Mouse (Mus musculus): ENCODE results near the gene Nmb. TPM values are rescaled to one million over a fixed set of nuclear protein-coding genes. Genes with fewer than 3 reads are reported as not detected.

Gene Nmb
- polyA plus RNA-seq, 1 experiment from 2014 or later: 7.8 TPM

GRCm38 (mm10) chr7:80866514-80867147 is 38.2 kb downstream of the Nmb start:
- Histone ChIP-seq H3K27me3 (no peaks in the 10 kb centered on the region), H3K27ac (no peak overlapping the region), H3K4me2 (replicated peaks) (no peak overlapping the region), H3K9ac (no peak overlapping the region), H3K9me3 (replicated peaks) (no peaks in the 10 kb centered on the region), H3K4me3 (no peak overlapping the region), H3K4me1 (peaks cover 33% of the 10 kb centered on the region), H3K36me3 (peaks cover 82% of the 10 kb centered on the region)
- no peak for ATAC-seq (ENCODE audit: low FRiP score)
- WGBS: 91% methylated on average over 7 of the region's 7 CpGs

GRCm38 (mm10) chr7:80865521-80865920 is 39.4 kb downstream of the Nmb start:
- peaks cover 35% of the 10 kb centered on the region for H3K4me1 ChIP-seq
- peaks cover 72% of the 10 kb centered on the region for H3K36me3 ChIP-seq
- no peak overlapping the region for H3K9ac ChIP-seq
- no peaks in the 10 kb centered on the region for H3K27me3 ChIP-seq
- H3K4me3 ChIP-seq: no peak overlapping the region
- H3K9me3 ChIP-seq (replicated peaks): no peaks in the 10 kb centered on the region
- no peak overlapping the region for H3K27ac ChIP-seq
- H3K4me2 ChIP-seq (replicated peaks): no peak overlapping the region
- 94% methylated on average over 7 of the region's 7 CpGs for WGBS
- ATAC-seq (ENCODE audit: low FRiP score): no peak

- H3K36me3 ChIP-seq: peaks cover 65% of the 10 kb centered on the region
- ATAC-seq (ENCODE audit: low FRiP score): no peak
- no peak overlapping the region for H3K27ac ChIP-seq
- no peak overlapping the region for H3K9ac ChIP-seq
- H3K4me1 ChIP-seq: peaks cover 38% of the 10 kb centered on the region
- H3K9me3 ChIP-seq (replicated peaks): no peaks in the 10 kb centered on the region
- H3K27me3 ChIP-seq: no peaks in the 10 kb centered on the region
- H3K4me2 ChIP-seq (replicated peaks): peak overlapping the region; percentile 77; the same call in 1 of the 2 replicates
- H3K4me3 ChIP-seq: no peak overlapping the region
- WGBS: 82% methylated on average over 8 of the region's 8 CpGs
Observed at GRCm38 (mm10) chr7:80864831-80865230, 40.0 kb downstream of the Nmb start.

GRCm38 (mm10) chr7:80864151-80864550 is 40.7 kb downstream of the Nmb start:
- Histone ChIP-seq H3K4me1 (peaks cover 38% of the 10 kb centered on the region), H3K4me2 (replicated peaks) (peak overlapping the region; percentile 77)

DNA sequence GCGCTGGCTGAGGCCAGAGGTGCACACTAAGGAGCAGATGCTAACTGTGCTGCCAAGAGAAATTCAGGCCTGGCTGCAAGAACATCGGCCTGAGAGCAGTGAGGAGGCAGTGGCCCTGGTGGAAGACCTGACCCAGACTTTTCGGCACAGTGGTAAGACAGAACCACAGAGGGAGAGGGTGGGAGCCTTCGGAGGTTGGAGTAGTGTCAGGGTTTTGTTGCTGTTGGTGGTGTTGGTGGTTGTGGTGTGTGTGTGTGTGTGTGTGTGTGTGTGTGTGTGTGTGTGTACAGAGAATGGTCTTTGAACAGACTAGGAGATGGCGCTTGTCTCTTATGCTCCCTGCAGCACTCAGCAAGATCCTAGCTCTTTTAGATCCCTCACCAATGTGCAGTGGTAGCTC is 41.4 kb downstream of the Nmb start:
- H3K4me1 ChIP-seq: peaks cover 38% of the 10 kb centered on the region
- H3K4me2 ChIP-seq (replicated peaks): peak overlapping the region; percentile 77
- H3K9ac ChIP-seq: peak overlapping the region; percentile 42
- no peaks in the 10 kb centered on the region for H3K9me3 ChIP-seq (replicated peaks)
- WGBS: 86% methylated on average over 5 of the region's 5 CpGs
- no peaks in the 10 kb centered on the region for H3K27me3 ChIP-seq
- ATAC-seq (ENCODE audit: low FRiP score): no peak
- peak overlapping the region; percentile 18 for H3K4me3 ChIP-seq
- peaks cover 52% of the 10 kb centered on the region for H3K36me3 ChIP-seq
- no peak overlapping the region for H3K27ac ChIP-seq

More at GRCm38 (mm10) chr7:80864151-80864550, 40.7 kb downstream of the Nmb start:
- Histone ChIP-seq H3K4me3 (no peak overlapping the region), H3K27me3 (no peaks in the 10 kb centered on the region), H3K36me3 (peaks cover 58% of the 10 kb centered on the region), H3K9me3 (replicated peaks) (no peaks in the 10 kb centered on the region), H3K27ac (no peak overlapping the region), H3K9ac (no peak overlapping the region)
- ATAC-seq (ENCODE audit: low FRiP score): no peak
- 83% methylated on average over 1 of the region's 1 CpGs for WGBS

DNA sequence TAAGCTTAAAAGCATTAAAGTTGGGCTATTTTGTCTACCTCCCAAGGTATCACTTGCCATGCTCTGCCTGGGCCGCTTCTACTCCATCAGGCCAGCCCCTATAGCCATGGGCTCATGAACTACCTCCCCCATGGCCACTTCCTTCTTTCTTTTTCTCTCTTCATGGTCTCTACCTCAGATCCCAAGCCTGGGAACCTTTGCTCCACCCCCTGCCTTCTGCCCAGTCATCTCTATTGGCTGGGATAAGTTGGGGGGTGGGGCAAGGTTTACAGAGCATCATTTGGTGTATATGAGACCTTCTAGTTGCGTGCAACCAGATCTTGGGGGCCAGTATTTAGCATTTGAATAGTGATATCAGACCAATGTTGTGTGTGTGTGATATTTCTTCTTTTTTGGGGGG is 42.4 kb downstream of the Nmb start:
- Histone ChIP-seq H3K27me3 (no peaks in the 10 kb centered on the region), H3K4me3 (peak overlapping the region; percentile 15; the same call in 1 of the 2 replicates), H3K9me3 (replicated peaks) (no peaks in the 10 kb centered on the region), H3K4me2 (replicated peaks) (peak overlapping the region; percentile 77), H3K9ac (no peak overlapping the region), H3K27ac (no peak overlapping the region), H3K36me3 (peaks cover 42% of the 10 kb centered on the region), H3K4me1 (peaks cover 38% of the 10 kb centered on the region)
- WGBS: 83% methylated on average over 2 of the region's 2 CpGs
- no peak for ATAC-seq (ENCODE audit: low FRiP score)

DNA sequence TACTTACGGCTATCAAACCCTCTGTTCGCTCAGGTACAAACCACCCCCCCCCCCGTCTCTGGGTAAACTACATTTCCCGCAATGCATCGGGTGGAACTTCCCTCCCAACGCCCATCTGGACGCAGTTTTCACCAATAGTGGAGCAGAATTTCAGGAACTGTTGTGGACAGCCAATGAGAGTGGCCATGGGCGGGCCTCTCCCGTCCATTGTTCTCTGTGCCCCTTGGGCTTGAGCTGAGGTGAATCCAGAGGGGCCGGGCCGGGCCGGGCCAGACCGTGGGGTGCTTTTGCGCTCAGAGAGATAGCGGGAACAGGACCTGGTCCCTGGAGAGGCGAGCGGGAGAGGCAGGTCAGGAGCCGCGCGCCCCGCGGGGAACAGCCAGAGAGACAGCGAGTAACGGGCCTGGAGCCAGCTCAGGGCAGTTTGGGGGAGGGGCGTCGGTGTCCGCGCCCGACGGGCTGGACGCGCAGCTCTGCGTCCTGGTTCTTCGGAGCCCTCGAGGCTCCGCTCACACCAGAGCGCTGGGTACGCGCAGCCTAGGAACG is 44.1 kb downstream of the Nmb start, which contains the start of gene Zscan2:
Zscan2 (plus strand) TSS at position 192 of the 546 bp plus-strand sequence.
- Histone ChIP-seq H3K9ac (peak within 1 kb of the TSS; percentile 88), H3K9me3 (replicated peaks) (no peaks in the 10 kb centered on the region), H3K27ac (peak within 1 kb of the TSS; percentile 93), H3K27me3 (no peaks in the 10 kb centered on the region), H3K4me2 (replicated peaks) (peak within 1 kb of the TSS; percentile 77), H3K4me1 (peaks cover 38% of the 10 kb centered on the region), H3K4me3 (peak within 1 kb of the TSS; percentile 85), H3K36me3 (peaks cover 27% of the 10 kb centered on the region)
- WGBS: 0% methylated on average over 40 of the region's 40 CpGs
- ATAC-seq (ENCODE audit: low FRiP score): peak; percentile 99

- peak overlapping the region; percentile 85 for H3K4me3 ChIP-seq
- H3K27ac ChIP-seq: peak overlapping the region; percentile 18
- no peaks in the 10 kb centered on the region for H3K27me3 ChIP-seq
- H3K4me2 ChIP-seq (replicated peaks): peak overlapping the region; percentile 77
- WGBS: 1% methylated on average over 13 of the region's 13 CpGs
- peak; percentile 72 for ATAC-seq (ENCODE audit: low FRiP score)
- peaks cover 37% of the 10 kb centered on the region for H3K4me1 ChIP-seq
- no peaks in the 10 kb centered on the region for H3K9me3 ChIP-seq (replicated peaks)
- peaks cover 22% of the 10 kb centered on the region for H3K36me3 ChIP-seq
- peak overlapping the region; percentile 88 for H3K9ac ChIP-seq
Observed at GRCm38 (mm10) chr7:80860227-80860626, 44.6 kb downstream of the Nmb start.

GRCm38 (mm10) chr7:80857181-80857580 is 47.7 kb downstream of the Nmb start:
- H3K4me2 ChIP-seq (replicated peaks): no peak overlapping the region
- H3K9me3 ChIP-seq (replicated peaks): no peaks in the 10 kb centered on the region
- no peak overlapping the region for H3K4me3 ChIP-seq
- H3K36me3 ChIP-seq: no peaks in the 10 kb centered on the region
- H3K27me3 ChIP-seq: no peaks in the 10 kb centered on the region
- peaks cover 10% of the 10 kb centered on the region for H3K4me1 ChIP-seq
- WGBS: 38% methylated on average over 6 of the region's 6 CpGs
- no peak overlapping the region for H3K9ac ChIP-seq
- no peak for ATAC-seq (ENCODE audit: low FRiP score)
- H3K27ac ChIP-seq: no peak overlapping the region

GRCm38 (mm10) chr7:80855316-80855715 is 49.6 kb downstream of the Nmb start:
- H3K4me1 ChIP-seq: peaks cover 3% of the 10 kb centered on the region; the same call in 1 of the 2 replicates
- no peak overlapping the region for H3K4me2 ChIP-seq (replicated peaks)
- H3K36me3 ChIP-seq: no peaks in the 10 kb centered on the region
- H3K4me3 ChIP-seq: no peak overlapping the region
- H3K9me3 ChIP-seq (replicated peaks): no peaks in the 10 kb centered on the region
- H3K9ac ChIP-seq: no peak overlapping the region
- no peak overlapping the region for H3K27ac ChIP-seq
- no peaks in the 10 kb centered on the region for H3K27me3 ChIP-seq
- ATAC-seq (ENCODE audit: low FRiP score): no peak

DNA sequence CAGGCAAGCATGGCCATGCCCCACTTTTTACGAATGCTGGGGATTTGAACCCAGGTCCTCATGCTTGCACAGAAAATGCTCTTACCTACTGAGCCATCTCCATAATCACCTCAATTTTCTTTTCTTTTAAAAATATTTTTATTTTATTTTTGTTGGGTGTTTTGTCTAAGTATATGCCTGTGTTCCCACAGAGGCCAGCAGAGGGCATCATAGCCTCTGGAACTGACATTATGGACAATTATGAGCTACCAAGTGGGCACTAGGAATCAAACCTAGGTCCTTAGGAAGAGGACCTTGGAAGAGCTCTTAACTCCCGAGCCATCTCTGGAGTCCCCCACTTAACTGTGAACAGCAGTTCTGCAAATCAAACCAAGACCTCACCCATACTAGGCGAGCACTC is 51.7 kb downstream of the Nmb start:
- no peak for ATAC-seq (ENCODE audit: low FRiP score)
- Histone ChIP-seq H3K4me3 (no peak overlapping the region), H3K27me3 (no peaks in the 10 kb centered on the region), H3K27ac (no peak overlapping the region), H3K4me1 (no peaks in the 10 kb centered on the region), H3K4me2 (replicated peaks) (no peak overlapping the region), H3K9me3 (replicated peaks) (no peaks in the 10 kb centered on the region), H3K9ac (no peak overlapping the region), H3K36me3 (no peaks in the 10 kb centered on the region)
- 99% methylated on average over 3 of the region's 3 CpGs for WGBS

Measured in hindbrain, embryonic 12.5 days (tissue).